8 mouse cellular contexts compared by ENCODE assay signal in genomic region chr2:130178381-130178705, GRCm38 (mm10). TPM values are rescaled to one million over a fixed set of nuclear protein-coding genes. Genes with fewer than 3 reads are reported as not detected.
DNase-seq lines count a peak whose midpoint lies in the region; ATAC-seq and TF ChIP-seq lines count a peak whose summit lies in the region.

No protein-coding gene starts in this region.

- H3K9me3 ChIP-seq in intestine, postnatal 0 days (ENCODE audit: control insufficient read depth) = no peaks in the 10 kb centered on the region
- H3K9me3 ChIP-seq in neural tube, embryonic 12.5 days = no peaks in the 10 kb centered on the region

- peak; percentile 38 for DNase-seq in embryo, embryonic 11 days
- DNase-seq in embryo, embryonic 9.5 days (ENCODE audit: extremely low spot score) = no peak
- no peak for DNase-seq in spleen, adult 2 months (ENCODE audit: low read depth in 1 of 2, low spot score in 2 of 2)
- no peak for DNase-seq in spleen, postnatal 36 days (ENCODE audit: low spot score in 2 of 2)
- no peak for DNase-seq in B cell, adult 2 months
- DNase-seq in layer of hippocampus, adult 9-10 months (ENCODE audit: low spot score) = no peak

- peak overlapping the region; percentile 74 for H3K4me2 ChIP-seq in intestine, postnatal 0 days (replicated peaks; ENCODE audit: low read depth)
- peak overlapping the region; percentile 74 for H3K4me2 ChIP-seq in neural tube, embryonic 12.5 days (replicated peaks)

- H3K27ac ChIP-seq in spleen, adult 2 months (ENCODE audit: insufficient read depth, low read length) = peak overlapping the region; percentile 79
- peak overlapping the region; percentile 92 for H3K27ac ChIP-seq in intestine, postnatal 0 days (ENCODE audit: low read depth, low read length)
- H3K27ac ChIP-seq in neural tube, embryonic 12.5 days = no peak overlapping the region

- no peak for ATAC-seq in intestine, postnatal 0 days
- no peak; the same call in 1 of the 2 replicates for ATAC-seq in neural tube, embryonic 12.5 days (ENCODE audit: low FRiP score, low read depth)

- TF ChIP-seq POLR2A in spleen, adult 2 months (IDR thresholded peaks at IDR 0.05; ENCODE audit: low read depth, low read length) = no peak

- peak overlapping the region; percentile 99 for H3K9ac ChIP-seq in intestine, postnatal 0 days (ENCODE audit: low read depth, low read length)
- H3K9ac ChIP-seq in neural tube, embryonic 12.5 days = peak overlapping the region; percentile 98

- H3K4me1 ChIP-seq in spleen, adult 2 months (ENCODE audit: control insufficient read depth, insufficient read depth, insufficient read length) = peaks cover 9% of the 10 kb centered on the region
- H3K4me1 ChIP-seq in intestine, postnatal 0 days (replicated peaks; ENCODE audit: control insufficient read depth, insufficient read depth, low read length) = no peaks in the 10 kb centered on the region
- peaks cover 17% of the 10 kb centered on the region for H3K4me1 ChIP-seq in neural tube, embryonic 12.5 days

- H3K4me3 ChIP-seq in spleen, adult 2 months (ENCODE audit: extremely low read depth, insufficient read depth, insufficient read length) = peak overlapping the region; percentile 95
- H3K4me3 ChIP-seq in intestine, postnatal 0 days (ENCODE audit: low read depth, low read length) = peak overlapping the region; percentile 84
- peak overlapping the region; percentile 99 for H3K4me3 ChIP-seq in neural tube, embryonic 12.5 days

- H3K27me3 ChIP-seq in spleen, adult 2 months (ENCODE audit: control insufficient read depth, insufficient read depth, low read length) = no peaks in the 10 kb centered on the region
- no peaks in the 10 kb centered on the region for H3K27me3 ChIP-seq in intestine, postnatal 0 days (replicated peaks; ENCODE audit: control insufficient read depth, insufficient read depth, low read length)
- no peaks in the 10 kb centered on the region for H3K27me3 ChIP-seq in neural tube, embryonic 12.5 days (replicated peaks)

- 0% methylated on average over 11 of the region's 11 CpGs for WGBS in spleen, adult 2 months
- WGBS in intestine, postnatal 0 days = under 1% methylated on average over 11 of the region's 11 CpGs
- 2% methylated on average over 11 of the region's 11 CpGs for WGBS in neural tube, embryonic 12.5 days

- peaks cover 23% of the 10 kb centered on the region for H3K36me3 ChIP-seq in spleen, adult 2 months (ENCODE audit: control insufficient read depth, insufficient read depth, low read length)
- peaks cover 23% of the 10 kb centered on the region for H3K36me3 ChIP-seq in intestine, postnatal 0 days (ENCODE audit: control insufficient read depth, insufficient read depth)
- H3K36me3 ChIP-seq in neural tube, embryonic 12.5 days = peaks cover 31% of the 10 kb centered on the region

- TF ChIP-seq CTCF in spleen, adult 2 months (IDR thresholded peaks at IDR 0.05; ENCODE audit: extremely low read depth, insufficient read depth, insufficient read length, insufficient replicate concordance) = no peak
- TF ChIP-seq CTCF in intestine, postnatal 0 days (IDR thresholded peaks at IDR 0.05; ENCODE audit: low read depth) = no peak

RNA-seq across cellular contexts. Expression of gene Snrpb, which starts 0.9 kb away (rescaled TPM):
- polyA plus RNA-seq in spleen, adult 2 months (2012; rRNA removed) = 255 and 272 TPM in 2 replicates
- 232 and 234 TPM in 2 replicates for polyA plus RNA-seq in intestine, postnatal 0 days (2015; fragmentation: Nextera tagmentation; extraction: Ambion mirVana)
- 516 and 550 TPM in 2 replicates for polyA plus RNA-seq in neural tube, embryonic 12.5 days (2016; fragmentation: Nextera tagmentation; extraction: Ambion mirVana)

RNA-seq across cellular contexts. Expression of gene Tmc2, which starts 16.7 kb away (rescaled TPM):
- polyA plus RNA-seq in spleen, adult 2 months (2012; rRNA removed) = not detected in 2 replicates
- not detected in 2 replicates for polyA plus RNA-seq in intestine, postnatal 0 days (2015; fragmentation: Nextera tagmentation; extraction: Ambion mirVana)
- polyA plus RNA-seq in neural tube, embryonic 12.5 days (2016; fragmentation: Nextera tagmentation; extraction: Ambion mirVana) = not detected in 2 replicates
